Mouse (Mus musculus) left cerebral cortex, postnatal 4 days (tissue): ENCODE data around the gene Larp4b. TPM values are rescaled to one million over a fixed set of nuclear protein-coding genes. Genes with fewer than 3 reads are reported as not detected.

Experiments used
- DNase-seq: peaks from one replicate; pipeline ENCODE4 v3.0.0-alpha.2; 2022
- intact Hi-C: fragments of 180-260 bp; cut with DNase I; formaldehyde crosslinking; loops from one replicate; pipeline ENCODE4 v1.15.1; 2025
- total RNA-seq, 2 experiments: library from RNA; stranded (reverse); gene quantifications; 2 replicates each; pipeline ENCODE4 v1.2.3; 2021

Gene Larp4b
- total RNA-seq, 2 experiments from 2014 or later, result 96.7 to 105 TPM

DNA sequence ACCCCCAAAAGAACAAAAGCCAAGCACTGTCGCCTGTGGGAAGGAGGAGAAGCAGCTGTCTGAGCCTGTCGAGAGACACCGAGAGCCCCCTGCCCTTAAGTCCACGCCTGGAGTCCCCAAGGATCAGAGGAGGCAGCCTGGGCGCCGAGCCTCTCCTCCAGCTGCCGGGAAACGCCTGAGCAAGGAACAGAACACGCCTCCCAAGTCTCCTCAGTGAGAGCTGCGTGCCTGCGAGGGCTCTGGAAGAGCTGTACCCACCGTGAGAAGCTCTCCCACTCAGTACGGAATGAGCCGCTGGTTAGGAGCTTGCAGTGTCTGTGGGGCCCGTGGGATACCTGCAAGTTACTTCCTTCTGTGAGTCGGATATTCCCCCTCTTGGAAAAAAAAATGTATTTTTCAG, 77.0 kb downstream of the Larp4b start:
- DNase-seq, result no peak

DNA sequence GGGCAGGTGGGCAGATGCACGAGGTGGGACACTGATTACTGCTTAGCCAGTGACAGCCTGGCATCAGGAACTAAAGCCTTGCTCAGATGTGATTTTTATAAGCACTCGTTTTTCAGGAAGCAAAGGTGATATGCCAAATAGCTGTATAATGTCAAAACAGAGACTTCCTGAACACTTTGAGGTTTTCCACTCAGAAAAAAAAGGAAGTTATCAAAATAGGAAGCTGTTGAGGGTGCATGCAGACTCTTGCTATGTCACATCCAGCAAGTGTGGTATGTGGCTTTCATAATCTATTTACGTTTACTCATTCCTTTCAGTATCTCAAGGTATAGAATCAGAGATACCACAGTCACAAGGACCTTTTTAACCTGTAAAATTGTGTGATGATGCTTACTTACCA, 79.7 kb downstream of the Larp4b start:
- DNase-seq, result no peak
- intact Hi-C loops, result no loop called here

More for the DNA sequence above, 77.0 kb downstream of the Larp4b start:
- intact Hi-C loops, result no loop called here

DNA sequence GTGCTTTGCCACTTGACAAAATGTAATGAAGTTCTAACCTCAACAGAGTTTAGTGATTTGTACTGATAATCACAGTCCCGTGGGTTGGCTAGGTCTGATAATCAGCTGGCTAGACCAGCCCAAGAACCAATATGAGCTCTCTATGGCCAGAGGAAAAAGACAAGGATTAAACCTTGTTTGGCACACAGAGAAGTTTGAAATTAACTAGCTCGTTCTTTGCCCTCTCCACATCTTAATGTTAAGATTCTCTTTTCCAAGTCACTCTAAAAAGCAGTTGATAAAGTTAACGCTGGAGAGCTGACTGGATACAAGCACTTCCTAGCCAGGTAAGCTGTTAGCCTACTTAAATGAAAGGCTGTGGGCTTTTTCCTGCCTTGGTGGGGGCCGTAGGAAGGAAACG, 81.5 kb downstream of the Larp4b start:
- intact Hi-C loops, result no loop called here
- DNase-seq, result no peak

DNA sequence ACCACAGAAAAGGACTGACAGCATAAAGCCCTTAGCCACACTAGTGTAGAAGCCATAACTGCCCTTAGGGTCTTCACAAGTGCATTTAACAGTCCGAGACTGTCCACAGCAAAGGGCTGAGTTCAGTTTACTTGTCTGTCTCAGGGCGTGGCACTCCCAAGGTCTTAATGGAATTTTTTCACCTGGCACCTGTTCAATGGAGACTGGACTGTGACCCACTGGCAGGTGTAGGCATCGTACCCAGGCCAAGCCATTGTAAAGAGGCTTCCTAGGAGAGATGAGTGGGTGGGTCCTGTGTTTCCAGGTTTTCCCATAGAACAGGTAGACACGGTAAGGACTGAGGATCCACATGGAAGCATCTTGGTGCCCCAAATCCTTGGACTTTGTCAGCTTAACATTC, 84.6 kb downstream of the Larp4b start:
- DNase-seq, result no peak
- intact Hi-C loops, result no loop called here

DNA sequence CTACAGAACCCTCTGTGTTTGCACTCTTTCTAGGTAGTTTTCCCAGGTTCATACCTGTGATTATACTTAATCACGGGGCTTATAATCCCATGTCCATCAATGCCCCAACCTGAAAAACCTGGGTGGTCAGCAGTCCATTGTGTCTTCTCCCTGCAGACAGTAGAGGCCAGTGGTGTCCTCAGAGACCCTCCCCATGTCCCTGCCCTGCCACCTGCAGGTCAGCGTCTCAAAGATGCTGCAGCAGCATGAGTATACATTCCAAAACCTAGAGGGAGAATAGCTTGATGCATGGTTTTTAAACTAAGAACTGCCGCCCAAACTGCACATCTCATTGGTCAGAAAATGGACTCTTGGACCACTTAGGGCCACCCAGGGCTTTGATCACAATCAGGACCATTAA, 85.0 kb downstream of the Larp4b start:
- intact Hi-C loops, result no loop called here
- DNase-seq, result no peak

DNA sequence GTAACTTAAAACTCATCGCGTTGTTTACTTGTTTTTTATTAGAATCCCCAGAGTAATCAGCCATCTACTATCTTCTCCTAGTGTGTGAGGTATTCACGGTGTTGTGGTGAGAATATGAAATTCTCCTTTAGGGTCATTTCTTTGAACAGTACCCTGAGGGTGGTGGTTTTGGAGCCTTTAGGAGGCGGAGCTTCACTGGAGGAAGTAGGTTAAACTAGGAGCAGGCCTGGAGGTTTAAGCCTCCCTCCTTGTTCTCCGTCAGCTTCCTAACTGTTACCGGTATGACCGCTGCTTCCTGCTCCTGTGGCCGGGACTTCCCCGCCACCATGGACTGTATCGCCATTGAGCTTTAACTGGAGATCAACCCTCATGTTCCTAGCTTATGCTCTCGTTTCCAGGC, 86.5 kb downstream of the Larp4b start:
- no peak for DNase-seq
- intact Hi-C loops, result loop anchor here (2.0 to 10.0 kb wide), 3 partner anchors 285 to 667 kb away; no protein-coding TSS in a partner anchor

DNA sequence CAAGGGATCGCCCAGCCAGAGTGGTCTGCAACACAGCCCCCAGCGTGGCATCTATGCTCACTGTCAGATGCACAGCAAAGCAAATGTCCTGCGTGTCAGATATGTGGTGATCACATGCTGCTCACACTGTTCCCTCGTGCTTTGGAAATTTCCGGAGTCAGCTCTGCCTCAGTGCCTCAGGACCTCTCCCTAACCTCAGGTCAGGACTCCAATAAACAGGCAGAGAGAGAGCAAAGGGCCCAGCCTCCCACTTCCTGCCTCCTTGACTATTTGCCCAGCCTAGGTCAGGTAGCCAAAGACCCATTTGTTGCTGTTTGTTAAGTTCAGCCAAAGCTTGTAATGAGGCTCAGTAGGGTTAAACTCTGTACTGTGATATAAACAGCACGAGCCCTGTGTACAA, 87.4 kb downstream of the Larp4b start:
- intact Hi-C loops, result loop anchor here (2.0 to 10.0 kb wide), 3 partner anchors 284 to 666 kb away; no protein-coding TSS in a partner anchor
- no peak for DNase-seq

DNA sequence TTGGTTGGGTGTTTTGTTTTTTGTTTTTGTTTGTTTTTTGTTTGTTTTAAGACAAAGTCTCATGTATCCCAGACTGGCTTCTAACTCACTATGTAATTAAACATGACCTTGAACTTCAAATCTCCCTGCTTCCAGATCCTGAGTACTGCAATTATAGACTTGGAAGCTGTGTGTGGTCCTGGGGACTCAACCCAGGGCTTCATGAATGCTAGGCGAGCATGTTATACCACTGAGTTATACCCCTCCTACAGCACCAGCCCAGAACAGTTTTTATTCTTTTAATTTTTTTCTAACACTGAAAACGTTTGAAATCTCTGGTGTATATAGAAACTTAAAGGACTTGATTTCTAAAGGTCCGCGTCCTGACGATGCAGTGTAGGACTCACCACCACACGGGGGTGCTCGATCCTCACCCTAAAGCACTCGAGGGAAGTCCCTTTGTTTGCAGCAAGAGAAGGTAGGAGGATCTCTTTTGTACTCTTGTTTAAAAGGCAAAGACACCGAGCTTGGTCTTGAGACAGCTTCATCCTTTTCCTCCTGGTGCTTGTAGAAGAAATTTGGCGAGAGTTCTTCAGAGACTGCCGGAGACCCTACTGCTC, 88.1 kb downstream of the Larp4b start:
- peak; percentile 83 for DNase-seq
- intact Hi-C loops, result loop anchor here (2.0 to 10.0 kb wide), 3 partner anchors 283 to 665 kb away; no protein-coding TSS in a partner anchor

DNA sequence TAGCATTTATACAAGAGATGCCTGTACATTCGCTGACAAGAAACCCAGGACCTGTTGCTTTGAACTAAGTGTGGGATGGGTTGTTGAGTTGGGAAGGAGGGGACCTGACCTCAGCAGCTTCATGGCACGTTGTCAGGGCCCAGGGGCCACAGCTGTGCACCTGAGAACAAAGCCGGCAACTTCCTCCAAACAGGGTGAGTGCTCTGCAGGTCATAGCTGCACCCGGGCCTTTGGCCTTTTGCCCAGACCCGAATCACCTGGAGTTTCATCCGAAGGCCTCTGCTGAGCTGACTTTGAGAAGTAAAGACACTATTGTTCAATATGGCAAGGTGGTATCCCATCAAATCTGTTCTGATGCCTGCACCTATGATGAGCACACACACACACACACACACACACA, 90.6 kb downstream of the Larp4b start:
- DNase-seq, result no peak

DNA sequence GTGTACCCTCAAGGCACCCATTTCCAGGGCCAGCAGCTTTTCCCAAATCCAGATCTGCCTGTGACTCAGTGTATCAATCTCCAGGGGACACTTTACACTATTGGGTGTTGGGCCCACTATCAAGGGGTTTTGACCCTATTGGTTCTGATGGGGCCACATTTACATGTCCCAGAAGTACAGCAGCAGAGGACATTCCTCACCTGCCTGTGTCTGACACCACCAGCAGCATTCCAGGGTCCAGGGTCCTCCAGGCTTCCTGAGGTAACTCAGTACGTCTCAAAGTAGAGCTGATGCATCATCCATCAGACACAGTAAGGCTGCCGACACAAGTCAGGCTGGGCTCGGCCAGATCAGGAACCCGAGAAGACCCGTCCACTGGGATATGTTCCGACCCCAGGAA, 91.0 kb downstream of the Larp4b start:
- DNase-seq, result no peak
- intact Hi-C loops, result loop anchor here (10.0 kb wide), 2 partner anchors 280 to 450 kb away; no protein-coding TSS in a partner anchor

More for the DNA sequence above, 90.6 kb downstream of the Larp4b start:
- intact Hi-C loops, result loop anchor here (10.0 kb wide), 2 partner anchors 281 to 451 kb away; no protein-coding TSS in a partner anchor

DNA sequence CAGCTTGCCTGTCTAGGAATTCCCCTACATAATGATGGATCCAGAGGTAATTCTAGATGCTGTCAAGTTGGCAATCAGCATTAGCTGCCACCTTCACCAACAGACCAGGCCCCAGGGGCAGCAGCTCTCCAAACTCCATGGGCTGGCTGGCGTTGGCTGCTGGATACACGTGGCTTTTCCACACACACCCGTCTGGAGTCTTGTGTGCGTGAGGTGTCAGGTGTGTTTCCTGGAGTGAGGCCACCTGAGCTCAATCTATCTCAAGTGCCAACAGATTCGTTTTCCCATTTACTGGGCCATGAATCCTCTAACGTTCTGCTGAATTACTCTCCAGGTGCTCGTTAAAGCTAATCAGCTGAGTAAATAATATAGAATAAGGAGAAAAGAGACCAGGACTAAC, 93.5 kb downstream of the Larp4b start:
- peak; percentile 20 for DNase-seq
- intact Hi-C loops, result loop anchor here (10.0 kb wide), 2 partner anchors 278 to 448 kb away; no protein-coding TSS in a partner anchor

DNA sequence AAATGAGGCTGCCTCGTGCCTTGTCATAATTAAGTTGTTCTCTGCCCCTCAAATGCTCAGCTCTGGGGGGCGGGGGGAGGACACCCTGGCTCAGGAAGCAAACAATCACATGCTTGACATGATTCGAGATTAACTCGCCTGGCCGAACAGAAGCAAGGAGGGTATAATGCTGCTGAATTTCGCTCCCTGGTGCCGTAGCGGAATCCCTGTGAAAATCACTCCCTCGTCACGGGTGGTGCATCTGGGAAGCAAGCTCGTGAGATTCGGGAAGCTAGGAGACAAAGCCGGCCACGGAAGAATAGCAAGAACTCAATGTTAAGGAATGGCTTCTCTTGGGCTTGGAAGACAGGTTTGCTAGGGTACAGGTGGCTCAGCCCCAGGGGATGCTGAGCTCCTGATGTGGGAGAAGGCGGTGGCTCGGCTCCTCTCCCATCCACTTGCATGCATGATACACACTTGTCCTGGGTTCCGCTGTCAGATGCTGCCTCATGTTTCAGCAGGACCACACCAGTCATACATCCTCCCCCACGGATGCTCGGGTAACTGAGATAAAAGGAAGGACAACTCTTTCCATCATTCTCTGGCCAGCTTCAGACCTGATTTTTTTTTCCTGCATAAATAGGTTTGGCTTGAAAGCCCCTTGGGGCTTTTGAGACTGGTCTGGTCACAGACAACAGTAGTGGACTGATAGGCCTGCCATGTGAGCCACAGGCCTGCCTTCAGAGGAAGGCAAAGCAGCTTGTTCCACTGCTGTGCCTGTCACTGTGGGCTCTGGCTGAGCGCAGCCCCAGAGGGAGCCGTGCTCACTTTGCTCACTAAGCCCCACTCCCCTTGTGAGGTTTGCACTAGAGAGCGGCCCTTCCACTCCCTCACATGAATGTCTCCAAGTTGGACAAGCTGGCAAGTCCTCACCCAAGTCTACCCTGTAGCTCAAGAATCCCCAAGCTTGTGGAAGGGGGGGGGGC, 94.2 kb downstream of the Larp4b start:
- peak; percentile 21 for DNase-seq
- intact Hi-C loops, result loop anchor here (10.0 kb wide), 2 partner anchors 277 to 447 kb away; no protein-coding TSS in a partner anchor

DNA sequence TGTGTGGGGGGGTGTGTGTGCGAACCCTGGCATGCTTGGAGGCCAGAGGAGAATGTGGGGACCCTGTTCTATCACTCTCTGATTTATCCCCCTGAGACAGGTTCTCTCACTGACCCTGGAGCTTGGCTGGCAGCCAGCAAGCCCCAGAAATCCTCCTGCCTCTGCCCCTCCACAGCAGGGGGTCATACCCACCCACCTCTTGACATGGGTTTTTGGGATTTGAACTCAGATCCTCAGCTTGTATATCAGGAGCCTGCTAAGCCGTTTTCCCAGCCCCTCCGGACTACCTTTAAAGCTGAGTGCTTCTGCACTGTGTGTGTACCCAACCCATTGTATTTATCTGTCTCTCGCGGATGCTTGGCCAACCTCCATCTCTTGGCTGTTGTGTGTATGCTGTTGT, 95.8 kb downstream of the Larp4b start:
- DNase-seq, result no peak
- intact Hi-C loops, result loop anchor here (10.0 kb wide), 2 partner anchors 275 to 445 kb away; no protein-coding TSS in a partner anchor

DNA sequence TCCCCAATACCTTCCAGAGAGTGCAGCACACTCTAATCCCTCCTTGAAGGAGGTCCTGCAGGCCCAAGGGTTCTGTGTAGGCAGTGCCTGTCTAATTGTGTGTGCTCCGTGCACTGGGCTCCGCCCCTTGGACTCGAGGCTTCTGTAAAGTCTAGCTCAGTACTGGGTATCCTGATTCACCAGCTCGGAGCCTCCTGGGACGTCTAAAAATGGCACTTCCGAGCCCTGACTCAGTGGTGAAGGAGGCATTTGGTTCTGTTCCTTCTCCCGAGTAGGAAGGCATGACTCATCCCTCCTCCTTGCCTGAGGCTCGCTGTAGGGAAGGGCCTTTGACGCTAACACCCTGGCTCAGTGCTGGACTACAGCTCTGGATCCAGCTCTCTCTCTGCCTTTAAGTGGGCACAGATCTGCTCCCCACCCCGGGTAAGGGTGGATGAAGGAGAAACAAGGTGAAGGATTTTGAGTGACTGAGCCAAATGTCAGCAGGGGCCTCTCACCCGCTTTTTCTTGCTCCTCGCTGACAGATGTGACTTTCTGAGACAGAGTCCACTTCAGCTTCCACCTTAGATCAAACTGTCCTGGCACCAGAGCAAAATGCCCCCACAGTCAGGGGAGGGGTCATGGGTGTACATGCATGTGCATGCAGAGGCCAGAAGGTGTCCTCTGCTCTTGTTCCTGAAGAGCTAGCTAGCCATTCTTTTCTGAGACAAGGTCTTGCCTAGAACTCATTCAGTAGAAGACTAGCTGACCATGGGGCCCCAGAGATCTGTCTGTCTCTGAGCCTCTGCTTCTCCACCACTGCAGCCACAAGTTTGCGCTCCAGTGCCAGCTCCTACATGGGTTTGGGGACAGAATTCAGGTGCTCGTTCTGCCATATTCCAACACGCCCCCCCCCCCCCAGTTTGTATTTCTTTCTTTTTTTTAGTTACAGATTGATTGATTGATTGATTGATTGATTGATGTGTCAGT, 97.8 kb downstream of the Larp4b start:
- no peak for DNase-seq
- intact Hi-C loops, result no loop called here

DNA sequence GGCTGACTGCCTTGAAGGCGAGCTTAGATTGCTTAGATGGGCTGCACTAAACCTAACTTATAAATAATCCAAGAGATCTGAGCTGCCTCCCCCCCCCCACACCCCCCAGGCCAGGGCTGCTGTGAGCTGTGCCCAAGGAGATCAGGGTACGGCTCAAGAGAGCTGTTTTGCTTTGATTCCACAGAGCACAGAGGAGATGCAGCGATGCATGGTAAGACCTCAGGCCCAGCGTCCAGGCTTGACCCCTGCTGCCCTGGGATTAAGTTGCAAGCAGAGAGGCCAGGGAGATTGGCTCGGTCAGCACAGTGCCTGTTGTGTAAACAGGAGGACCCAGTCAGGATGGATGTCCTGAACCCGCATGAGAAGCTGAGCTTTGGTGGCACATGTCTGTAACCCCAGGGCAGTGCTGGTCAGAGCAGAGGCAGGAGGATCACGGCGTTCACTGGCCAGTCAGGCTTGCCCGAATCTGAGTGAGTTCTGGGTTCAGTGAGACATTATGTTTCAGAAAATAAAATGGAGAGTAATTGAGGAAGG, 99.2 kb downstream of the Larp4b start:
- no peak for DNase-seq
- intact Hi-C loops, result no loop called here

DNA sequence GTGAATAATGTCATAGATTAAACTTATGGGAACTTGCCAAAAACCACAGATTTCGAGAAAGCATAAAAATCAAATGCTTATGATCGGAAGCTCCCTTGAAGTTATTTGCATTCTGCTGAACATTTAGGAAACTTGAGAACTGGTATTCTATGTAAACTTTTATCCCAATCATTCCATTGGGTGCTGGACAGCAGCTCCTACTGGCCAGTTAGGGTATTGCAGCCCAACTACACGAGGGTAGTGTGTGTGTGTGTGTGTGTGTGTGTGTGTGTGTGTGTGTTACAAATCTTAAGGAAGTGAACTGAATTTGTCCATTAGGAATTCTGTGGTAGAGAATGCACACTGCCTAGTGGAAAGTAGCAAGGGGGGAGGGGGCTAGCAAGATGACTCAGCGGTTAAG, 101.0 kb downstream of the Larp4b start:
- no peak for DNase-seq
- intact Hi-C loops, result no loop called here

DNA sequence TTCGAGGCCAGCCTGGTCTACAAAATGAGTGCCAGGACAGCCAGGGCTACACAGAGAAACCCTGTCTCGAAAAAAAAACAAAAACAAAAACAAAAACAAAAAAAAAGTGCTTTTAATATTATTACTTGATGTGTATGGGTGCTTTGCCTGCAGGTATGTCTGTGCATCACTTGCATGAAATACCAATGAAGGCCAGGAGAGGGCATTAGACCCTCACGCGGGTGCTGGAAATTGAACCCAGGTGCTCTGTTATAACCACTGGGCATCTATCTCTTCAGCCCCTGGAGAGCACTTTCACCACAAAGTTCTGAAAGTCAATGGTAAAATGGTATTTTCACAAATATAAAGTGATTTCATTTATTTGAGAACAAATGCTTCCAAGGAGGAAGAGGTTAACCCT, 101.9 kb downstream of the Larp4b start:
- DNase-seq, result no peak
- intact Hi-C loops, result no loop called here

DNA sequence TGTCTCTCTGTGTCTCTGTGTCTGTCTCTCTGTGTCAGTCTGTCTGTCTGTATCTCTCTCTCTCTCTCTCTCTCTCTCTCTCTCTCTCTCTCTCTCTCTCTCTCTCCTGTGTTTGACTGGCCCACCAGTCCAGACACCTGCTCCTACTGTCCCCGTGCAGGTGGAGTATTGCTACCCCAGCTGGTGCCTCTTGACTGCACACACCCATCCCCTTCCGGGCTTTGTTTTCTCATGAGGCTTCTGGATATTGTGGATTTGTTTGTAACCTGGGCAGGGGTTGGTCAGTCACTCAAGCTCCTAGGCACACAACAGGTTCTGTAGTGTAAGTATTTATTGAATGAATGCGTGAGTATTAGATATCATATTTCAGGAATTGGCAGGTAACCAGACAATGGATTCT, 104.4 kb downstream of the Larp4b start:
- intact Hi-C loops, result no loop called here

DNA sequence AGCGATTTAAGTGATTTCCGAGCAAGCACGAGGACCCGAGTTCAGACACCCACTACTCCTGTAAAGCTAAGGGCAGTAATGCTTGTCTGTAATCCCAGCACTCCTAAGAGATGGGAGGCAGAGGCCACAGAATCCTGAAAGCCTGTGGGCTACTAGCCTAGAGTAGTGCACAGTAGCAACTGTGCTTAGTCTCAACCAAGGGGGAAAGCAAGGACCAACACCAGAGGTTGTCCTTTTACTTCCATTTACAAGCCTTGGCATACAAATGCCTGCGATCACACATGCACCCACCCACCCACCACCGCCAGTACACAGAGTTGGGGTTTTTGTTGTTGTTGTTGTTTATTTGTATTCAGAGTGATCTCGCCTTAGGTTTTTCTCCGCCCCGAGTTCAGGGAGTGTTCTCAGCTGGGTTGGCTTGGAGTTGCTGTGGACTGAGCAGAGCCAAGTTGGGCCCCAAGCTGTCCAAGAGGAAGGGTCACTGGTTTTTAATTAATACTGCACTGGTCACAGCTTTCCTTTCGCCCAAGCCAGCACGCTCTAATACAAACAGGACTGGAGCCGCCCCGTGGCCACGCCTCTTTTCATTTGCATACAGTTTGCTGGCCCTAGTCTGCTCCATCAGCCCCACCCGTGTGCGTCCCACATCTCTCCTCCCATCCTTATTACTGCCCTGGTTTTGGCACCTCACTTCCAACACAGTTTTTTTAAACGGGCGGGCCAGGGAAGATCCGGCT, 105.2 kb downstream of the Larp4b start:
- intact Hi-C loops, result no loop called here
- DNase-seq, result no peak

More for the DNA sequence above, 104.4 kb downstream of the Larp4b start:
- DNase-seq, result no peak
